In the genomic region with DNA sequence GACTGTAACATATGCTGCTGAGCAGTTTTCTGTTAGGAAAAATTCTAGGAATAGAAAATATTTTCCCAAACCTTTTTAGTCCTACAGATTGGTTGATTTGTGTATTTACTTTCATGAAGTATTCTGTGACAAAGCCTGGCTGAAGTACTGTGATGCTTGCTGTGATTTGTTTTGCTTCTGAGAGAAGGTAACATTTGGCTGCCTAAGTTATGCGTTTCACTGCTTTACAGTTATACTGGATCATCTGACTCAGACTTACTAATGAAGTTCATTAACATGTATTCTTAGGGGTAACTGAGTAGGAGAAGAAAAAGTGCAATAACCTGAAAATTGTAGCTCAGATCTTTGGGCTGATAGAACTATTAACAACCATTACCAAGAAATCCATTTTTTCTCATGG, we compare ENCODE assay signal across 25 mouse cellular contexts.
DNase-seq lines count a peak whose midpoint lies in the region; ATAC-seq and TF ChIP-seq lines count a peak whose summit lies in the region.
"Had no signal": no experiment of that assay in that cellular context is flagged by ENCODE, and none has a peak within 500 bp of the region (broad histone marks: within the 10 kb centered on the region; RNA-seq: fewer than 3 reads in every experiment).

No protein-coding gene starts in this region.

- H3K4me2 ChIP-seq in forebrain, embryonic 13.5 days = no peak overlapping the region
- no peak overlapping the region for H3K4me2 ChIP-seq in forebrain, embryonic 15.5 days (replicated peaks)
- no peak overlapping the region for H3K4me2 ChIP-seq in forebrain, embryonic 12.5 days
- H3K4me2 ChIP-seq in forebrain, postnatal 0 days (ENCODE audit: low read depth) = no peak overlapping the region
- H3K4me2 ChIP-seq in midbrain, embryonic 15.5 days = no peak overlapping the region
- H3K4me2 ChIP-seq: embryonic facial prominence, embryonic 13.5 days; embryonic facial prominence, embryonic 15.5 days had no signal

- no peak overlapping the region for H3K27ac ChIP-seq in forebrain, embryonic 13.5 days
- H3K27ac ChIP-seq in forebrain, embryonic 10.5 days = no peak overlapping the region
- no peak overlapping the region for H3K27ac ChIP-seq in forebrain, embryonic 15.5 days (replicated peaks)
- no peak overlapping the region for H3K27ac ChIP-seq in forebrain, embryonic 12.5 days
- H3K27ac ChIP-seq in forebrain, postnatal 0 days (ENCODE audit: low read depth, low read length) = no peak overlapping the region
- H3K27ac ChIP-seq in midbrain, embryonic 15.5 days = no peak overlapping the region
- H3K27ac ChIP-seq: embryonic facial prominence, embryonic 13.5 days; embryonic facial prominence, embryonic 15.5 days had no signal

- H3K4me1 ChIP-seq in forebrain, embryonic 13.5 days = 0 out of 2 replicates have a peak, but pooled peaks cover 3% of the 10 kb centered on the region
- H3K4me1 ChIP-seq in forebrain, embryonic 10.5 days = no peaks in the 10 kb centered on the region
- H3K4me1 ChIP-seq in forebrain, embryonic 15.5 days = peaks cover 5% of the 10 kb centered on the region; the same call in 1 of the 2 replicates
- H3K4me1 ChIP-seq in forebrain, embryonic 12.5 days = no peaks in the 10 kb centered on the region
- no peaks in the 10 kb centered on the region for H3K4me1 ChIP-seq in forebrain, postnatal 0 days (ENCODE audit: insufficient read depth)
- H3K4me1 ChIP-seq in midbrain, embryonic 15.5 days = no peaks in the 10 kb centered on the region
- H3K4me1 ChIP-seq: embryonic facial prominence, embryonic 13.5 days; embryonic facial prominence, embryonic 15.5 days had no signal

- no peaks in the 10 kb centered on the region for H3K36me3 ChIP-seq in forebrain, embryonic 13.5 days (ENCODE audit: poor library complexity, severe bottlenecking)
- H3K36me3 ChIP-seq in forebrain, embryonic 10.5 days (replicated peaks) = no peaks in the 10 kb centered on the region
- no peaks in the 10 kb centered on the region for H3K36me3 ChIP-seq in forebrain, embryonic 15.5 days
- no peaks in the 10 kb centered on the region for H3K36me3 ChIP-seq in forebrain, embryonic 12.5 days (replicated peaks)
- H3K36me3 ChIP-seq in forebrain, postnatal 0 days (ENCODE audit: insufficient read depth) = no peaks in the 10 kb centered on the region
- H3K36me3 ChIP-seq in midbrain, embryonic 15.5 days (replicated peaks) = no peaks in the 10 kb centered on the region
- H3K36me3 ChIP-seq: embryonic facial prominence, embryonic 13.5 days; embryonic facial prominence, embryonic 15.5 days; G1E had no signal

- H3K27me3 ChIP-seq in forebrain, embryonic 13.5 days = no peaks in the 10 kb centered on the region
- H3K27me3 ChIP-seq in forebrain, embryonic 10.5 days (ENCODE audit: poor library complexity, severe bottlenecking) = no peaks in the 10 kb centered on the region
- H3K27me3 ChIP-seq in forebrain, embryonic 15.5 days = no peaks in the 10 kb centered on the region
- H3K27me3 ChIP-seq in forebrain, embryonic 12.5 days = no peaks in the 10 kb centered on the region
- H3K27me3 ChIP-seq in forebrain, postnatal 0 days (ENCODE audit: insufficient read depth, low read length) = no peaks in the 10 kb centered on the region
- no peaks in the 10 kb centered on the region for H3K27me3 ChIP-seq in midbrain, embryonic 15.5 days (replicated peaks)
- H3K27me3 ChIP-seq: CH12.LX; embryonic facial prominence, embryonic 13.5 days; embryonic facial prominence, embryonic 15.5 days; Patski had no signal

- 57% methylated on average over 1 of the region's 1 CpGs for WGBS in forebrain, embryonic 13.5 days
- WGBS in forebrain, embryonic 10.5 days = 84% methylated on average over 1 of the region's 1 CpGs
- WGBS in forebrain, embryonic 15.5 days = 36% methylated on average over 1 of the region's 1 CpGs
- WGBS in forebrain, embryonic 12.5 days = 58% methylated on average over 1 of the region's 1 CpGs
- 14% methylated on average over 1 of the region's 1 CpGs for WGBS in forebrain, postnatal 0 days
- 76% methylated on average over 1 of the region's 1 CpGs for WGBS in midbrain, embryonic 15.5 days

- no peak for DNase-seq in forebrain, embryonic 10.5 days (ENCODE audit: extremely low spot score, low spot score)
- DNase-seq in forebrain, postnatal 0 days = no peak
- DNase-seq: adrenal gland, adult 8-10 months; adrenal gland, postnatal 14 days; adrenal gland, postnatal 36 days; B cell, adult 2 months; cerebellum, adult 11 months; cerebellum, adult 18-20 months; cerebellum, adult 8-10 months; cerebellum, adult 9-11 months; cerebellum, postnatal 14 days; cerebellum, postnatal 36 days; embryo, embryonic 11 days had no signal

- no peak for TF ChIP-seq CTCF in forebrain, postnatal 0 days (IDR thresholded peaks at IDR 0.05; ENCODE audit: low read depth)

- no peaks in the 10 kb centered on the region for H3K9me3 ChIP-seq in forebrain, embryonic 13.5 days (replicated peaks)
- no peaks in the 10 kb centered on the region for H3K9me3 ChIP-seq in forebrain, embryonic 10.5 days
- no peaks in the 10 kb centered on the region for H3K9me3 ChIP-seq in forebrain, embryonic 15.5 days
- H3K9me3 ChIP-seq in forebrain, embryonic 12.5 days = no peaks in the 10 kb centered on the region
- H3K9me3 ChIP-seq in forebrain, postnatal 0 days (ENCODE audit: low read length) = no peaks in the 10 kb centered on the region
- no peaks in the 10 kb centered on the region for H3K9me3 ChIP-seq in midbrain, embryonic 15.5 days
- H3K9me3 ChIP-seq: embryonic facial prominence, embryonic 13.5 days; embryonic facial prominence, embryonic 15.5 days; G1E had no signal

- no peak overlapping the region for H3K9ac ChIP-seq in forebrain, embryonic 13.5 days
- no peak overlapping the region for H3K9ac ChIP-seq in forebrain, embryonic 15.5 days (replicated peaks)
- H3K9ac ChIP-seq in forebrain, embryonic 12.5 days = no peak overlapping the region
- no peak overlapping the region for H3K9ac ChIP-seq in forebrain, postnatal 0 days
- H3K9ac ChIP-seq in midbrain, embryonic 15.5 days = no peak overlapping the region
- H3K9ac ChIP-seq: embryonic facial prominence, embryonic 13.5 days; embryonic facial prominence, embryonic 15.5 days had no signal

- no peak overlapping the region for H3K4me3 ChIP-seq in forebrain, embryonic 13.5 days
- H3K4me3 ChIP-seq in forebrain, embryonic 10.5 days = no peak overlapping the region
- no peak overlapping the region for H3K4me3 ChIP-seq in forebrain, embryonic 15.5 days
- no peak overlapping the region for H3K4me3 ChIP-seq in forebrain, embryonic 12.5 days (replicated peaks)
- H3K4me3 ChIP-seq in forebrain, postnatal 0 days (ENCODE audit: low read depth, low read length) = no peak overlapping the region
- H3K4me3 ChIP-seq in midbrain, embryonic 15.5 days = no peak overlapping the region
- H3K4me3 ChIP-seq: embryonic facial prominence, embryonic 13.5 days; embryonic facial prominence, embryonic 15.5 days; erythroblast, embryonic 14.5 days had no signal

- peak; percentile 72; the same call in 1 of the 2 replicates for ATAC-seq in forebrain, embryonic 13.5 days
- peak; percentile 65 for ATAC-seq in forebrain, embryonic 15.5 days (replicated peaks)
- no peak for ATAC-seq in forebrain, embryonic 12.5 days (ENCODE audit: low FRiP score)
- peak; percentile 58; the same call in 1 of the 2 replicates for ATAC-seq in forebrain, postnatal 0 days
- no peak for ATAC-seq in midbrain, embryonic 15.5 days (replicated peaks)
- ATAC-seq: activated CD4-positive, CD25-positive, alpha-beta regulatory T cell, adult 4 months; CD4-positive, CD25-positive, alpha-beta regulatory T cell, adult 4 months; Patski had no signal

Comparison
In these comparisons a context has a peak if more than half of its experiments do, and no peak if none do; other contexts are left out.
1. ATAC-seq: peak in forebrain, embryonic 13.5 days (single experiment), forebrain, embryonic 15.5 days (single experiment) and forebrain, postnatal 0 days (single experiment); none in forebrain, embryonic 12.5 days (single experiment) and midbrain, embryonic 15.5 days (single experiment).